Mouse (Mus musculus) olfactory bulb, adult 2 months (tissue): ENCODE results near the gene Nucks1.

Source experiments
- CTCF ChIP-seq: fragments of 200-500 bp; IDR thresholded peaks from 2 replicates; pipeline ENCODE4 v1.5.1; 2012; ENCODE audit warnings: low read depth, mild to moderate bottlenecking, low read length, moderate library complexity; ENCODE audit not compliant: insufficient read depth
- POLR2A ChIP-seq: fragments of 200-500 bp; IDR thresholded peaks from 2 replicates; pipeline ENCODE4 v1.6.1; 2012; ENCODE audit warnings: mild to moderate bottlenecking, low read depth, low read length, moderate library complexity; ENCODE audit not compliant: insufficient read depth

DNA sequence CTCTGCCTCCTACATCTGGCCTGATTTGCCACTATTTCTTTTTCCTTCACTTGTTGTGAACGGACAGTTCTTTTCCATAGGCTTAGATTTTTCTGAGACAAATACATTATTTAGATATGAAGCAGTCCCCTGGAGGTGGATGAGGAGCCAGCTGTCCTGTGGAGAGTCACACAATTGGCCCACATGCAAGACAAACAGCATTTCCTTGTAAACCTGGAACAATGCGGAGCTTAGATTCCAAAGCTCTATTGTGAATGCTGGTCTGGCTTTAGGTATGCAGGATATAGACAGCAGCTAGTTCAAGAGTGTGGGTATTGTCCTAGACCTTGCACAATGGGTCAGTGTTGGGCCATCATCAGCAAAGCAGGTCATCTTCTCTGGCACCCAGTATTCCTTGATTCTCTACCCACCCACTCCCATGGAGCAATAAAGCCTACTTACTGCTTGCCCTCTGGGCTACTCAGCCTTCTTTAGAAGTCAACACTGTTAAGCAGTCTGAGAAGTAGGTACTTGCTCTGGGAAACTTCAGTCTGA lies 30.4 kb downstream of the Nucks1 start:
- no peak for TF ChIP-seq CTCF
- no peak for TF ChIP-seq POLR2A
